Mouse (Mus musculus) gastrocnemius, postnatal 10 days (tissue): ENCODE measurements around the gene Spire2. TPM values are rescaled to one million over a fixed set of nuclear protein-coding genes. Genes with fewer than 3 reads are reported as not detected.

Experiments
- DNase-seq: peaks from one replicate; pipeline ENCODE4 v3.0.0; 2021; ENCODE audit warnings: mixed read lengths
- total RNA-seq, 2 experiments: library from RNA; stranded (reverse); gene quantifications; 2 replicates each; pipeline ENCODE4 v1.2.3; 2021

The Spire2 gene
- total RNA-seq, 2 experiments from 2014 or later, result 0.86 to 1.2 TPM

DNA sequence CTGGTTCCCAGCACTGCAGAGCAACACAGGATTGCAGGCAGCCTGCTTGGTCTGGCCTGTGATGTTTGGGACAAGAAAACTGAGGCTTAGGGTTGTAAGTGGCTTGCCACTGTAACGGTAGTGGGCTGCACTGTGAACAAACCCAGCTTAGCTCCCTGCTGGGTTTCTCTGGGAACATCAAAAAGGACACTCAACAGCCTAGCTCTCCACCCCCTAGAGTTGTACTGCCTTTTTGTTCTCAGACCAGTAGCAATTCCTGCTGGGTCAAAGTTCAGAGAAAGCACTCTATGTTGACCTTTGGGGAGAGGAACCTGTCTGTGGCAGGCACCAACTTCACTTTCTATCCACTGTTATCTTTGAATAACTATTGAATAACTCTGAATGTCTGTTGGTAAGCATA lies 2.0 kb downstream of the Spire2 start:
- no peak for DNase-seq

- DNase-seq, result no peak
Measured at GRCm38 (mm10) chr8:123337475-123337874, 5.0 kb downstream of the Spire2 start.

GRCm38 (mm10) chr8:123340071-123340470 lies 7.6 kb downstream of the Spire2 start:
- DNase-seq, result no peak

- DNase-seq, result no peak
Measured at GRCm38 (mm10) chr8:123341040-123342015, 8.8 kb downstream of the Spire2 start.

DNA sequence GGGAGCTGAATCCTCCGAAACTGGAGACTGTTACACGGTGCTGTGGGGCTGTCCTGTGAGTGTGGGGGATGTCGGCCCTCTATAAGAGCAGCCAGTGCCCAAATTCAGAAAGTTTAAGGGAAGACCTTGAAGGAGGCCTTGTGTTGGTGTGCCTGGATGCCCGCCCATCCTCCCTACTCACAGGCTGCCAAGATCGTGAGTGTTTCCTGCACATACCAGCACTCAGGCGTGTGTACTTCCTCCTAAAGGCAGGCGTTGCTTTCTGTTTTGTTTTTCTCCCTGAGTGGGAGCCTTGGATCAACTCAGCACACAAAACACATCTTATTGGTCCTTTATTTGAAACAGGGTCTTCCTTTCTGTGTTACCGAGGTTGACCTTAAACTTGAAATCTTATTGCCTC lies 9.7 kb downstream of the Spire2 start:
- no peak for DNase-seq

DNA sequence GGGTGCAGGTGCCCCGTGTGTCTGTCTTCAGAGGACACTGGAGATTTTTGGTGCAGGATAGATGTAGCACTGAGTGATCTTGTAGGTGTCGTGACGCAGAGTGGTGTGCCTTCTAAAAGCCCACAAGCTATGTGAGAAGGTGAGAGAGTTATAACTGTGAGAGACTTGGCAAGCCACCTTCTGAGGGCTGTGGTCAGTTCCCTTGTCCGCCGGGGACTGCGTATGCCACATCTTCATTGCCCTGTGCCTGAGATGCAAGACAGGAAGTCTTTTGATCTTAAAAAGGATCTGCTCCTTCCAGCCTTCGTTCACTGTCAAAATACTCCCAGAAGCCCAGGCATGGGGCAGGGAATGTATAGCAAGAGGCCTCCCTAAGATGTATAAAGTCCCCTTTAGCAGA lies 10.4 kb downstream of the Spire2 start:
- DNase-seq, result no peak

DNA sequence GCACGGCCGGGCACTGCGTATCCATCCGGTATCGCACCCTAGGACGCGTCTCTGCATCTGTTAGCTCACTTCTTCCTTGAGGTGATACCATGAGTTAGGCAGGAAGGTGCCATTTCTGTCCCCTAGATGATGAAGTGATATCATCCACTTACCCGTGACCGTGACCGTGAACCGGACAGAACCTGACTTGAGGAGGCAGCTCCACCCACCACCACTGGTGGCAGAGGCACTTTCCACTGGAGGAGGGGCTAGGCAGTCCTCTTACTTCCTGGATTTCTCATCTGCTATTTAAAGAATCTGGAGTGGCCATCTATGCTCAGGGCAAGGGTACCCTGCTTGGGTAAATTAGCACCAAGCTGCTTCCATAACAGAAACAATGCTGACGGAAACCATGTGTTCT lies 10.9 kb downstream of the Spire2 start:
- DNase-seq, result no peak

DNA sequence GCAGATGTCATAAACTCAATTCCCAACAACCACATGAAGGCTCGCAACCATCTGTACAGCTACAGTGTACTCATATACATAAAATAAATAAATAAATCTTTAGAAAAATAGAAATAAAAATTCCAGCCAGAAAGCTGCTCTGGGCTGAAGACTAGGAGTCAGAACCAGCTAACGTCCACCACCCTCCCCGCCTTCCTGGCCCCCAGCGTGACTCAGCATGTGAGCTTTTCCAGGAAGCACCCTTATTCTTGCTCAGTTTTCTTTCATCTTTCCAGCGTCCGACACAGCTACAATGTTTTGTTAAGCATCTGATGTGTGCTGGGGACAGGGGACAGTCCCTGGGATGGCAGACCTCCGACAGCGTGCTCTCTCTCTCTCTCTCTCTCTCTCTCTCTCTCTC lies 12.6 kb downstream of the Spire2 start:
- DNase-seq, result no peak

GRCm38 (mm10) chr8:123345856-123346255 lies 13.3 kb downstream of the Spire2 start:
- DNase-seq, result no peak

- DNase-seq, result no peak
Measured at GRCm38 (mm10) chr8:123347293-123347692, 14.8 kb downstream of the Spire2 start.

DNA sequence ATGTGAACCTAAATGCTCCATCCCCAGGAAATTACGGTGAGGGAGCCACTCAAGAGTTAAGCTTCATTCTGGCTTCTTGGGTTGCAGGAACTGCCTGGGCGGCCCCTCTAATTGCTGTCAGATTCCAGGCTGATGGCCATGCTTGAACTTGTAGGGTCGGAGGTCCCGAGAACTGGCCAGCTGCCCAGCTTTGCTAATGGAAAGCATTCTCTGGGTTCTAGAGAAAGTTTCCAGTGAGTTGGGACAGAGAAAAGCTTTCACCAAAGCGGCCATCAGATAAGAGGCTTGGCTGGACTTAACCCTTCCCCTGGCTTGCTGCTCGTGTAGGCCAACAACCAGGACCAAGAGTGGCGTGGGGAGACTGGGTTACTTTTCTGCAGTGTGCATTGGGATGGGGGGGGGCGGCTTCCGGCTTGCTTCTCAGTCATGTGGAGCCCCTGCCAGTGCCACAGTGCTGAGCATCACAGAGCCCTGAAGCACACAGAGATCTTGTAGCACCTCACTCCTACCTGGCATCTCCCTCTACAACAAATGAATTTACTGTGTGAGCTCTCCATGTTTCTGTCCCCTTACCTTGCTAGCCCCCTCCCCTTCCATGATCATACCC lies 15.8 kb downstream of the Spire2 start:
- peak; percentile 60 for DNase-seq

GRCm38 (mm10) chr8:123349073-123349472 lies 16.6 kb downstream of the Spire2 start:
- DNase-seq, result no peak

- DNase-seq, result no peak
Measured at GRCm38 (mm10) chr8:123352118-123352517, 19.6 kb downstream of the Spire2 start.

- no peak for DNase-seq
Measured at GRCm38 (mm10) chr8:123352786-123353185, 20.3 kb downstream of the Spire2 start.

- DNase-seq, result no peak
Measured at GRCm38 (mm10) chr8:123353216-123353615, 20.7 kb downstream of the Spire2 start.

DNA sequence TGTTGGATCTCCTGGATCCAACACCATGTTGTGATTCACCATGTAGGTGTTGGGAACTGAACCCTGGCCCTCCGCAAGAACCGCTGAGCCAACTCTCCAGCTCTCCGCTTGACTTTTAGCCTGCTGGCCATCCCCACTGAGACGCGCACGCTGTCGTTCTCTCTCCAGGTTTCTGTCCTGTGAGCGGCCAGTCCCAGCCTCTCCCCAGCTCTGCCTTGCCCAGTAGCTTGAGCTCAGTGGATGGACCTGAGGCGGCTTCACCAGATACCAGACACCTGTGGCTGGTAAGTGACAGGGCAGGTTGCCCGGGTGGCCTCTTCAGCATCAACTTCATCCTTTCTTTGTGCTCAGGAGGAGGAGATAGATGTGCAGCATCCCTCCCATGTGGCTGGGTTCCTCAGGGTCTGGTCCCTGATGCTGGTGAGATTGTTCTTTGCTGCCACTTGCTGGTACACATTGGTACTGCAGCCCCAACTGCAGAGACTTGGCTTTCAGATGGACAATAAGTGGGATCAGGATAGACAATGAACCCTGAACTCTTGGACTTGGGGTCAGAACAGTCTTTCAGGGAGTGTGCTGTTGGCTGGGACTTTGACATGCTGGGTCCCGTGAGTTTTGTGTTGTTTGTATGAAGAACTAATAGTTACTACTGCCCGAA lies 28.7 kb downstream of the Spire2 start:
- DNase-seq, result peak; percentile 77

DNA sequence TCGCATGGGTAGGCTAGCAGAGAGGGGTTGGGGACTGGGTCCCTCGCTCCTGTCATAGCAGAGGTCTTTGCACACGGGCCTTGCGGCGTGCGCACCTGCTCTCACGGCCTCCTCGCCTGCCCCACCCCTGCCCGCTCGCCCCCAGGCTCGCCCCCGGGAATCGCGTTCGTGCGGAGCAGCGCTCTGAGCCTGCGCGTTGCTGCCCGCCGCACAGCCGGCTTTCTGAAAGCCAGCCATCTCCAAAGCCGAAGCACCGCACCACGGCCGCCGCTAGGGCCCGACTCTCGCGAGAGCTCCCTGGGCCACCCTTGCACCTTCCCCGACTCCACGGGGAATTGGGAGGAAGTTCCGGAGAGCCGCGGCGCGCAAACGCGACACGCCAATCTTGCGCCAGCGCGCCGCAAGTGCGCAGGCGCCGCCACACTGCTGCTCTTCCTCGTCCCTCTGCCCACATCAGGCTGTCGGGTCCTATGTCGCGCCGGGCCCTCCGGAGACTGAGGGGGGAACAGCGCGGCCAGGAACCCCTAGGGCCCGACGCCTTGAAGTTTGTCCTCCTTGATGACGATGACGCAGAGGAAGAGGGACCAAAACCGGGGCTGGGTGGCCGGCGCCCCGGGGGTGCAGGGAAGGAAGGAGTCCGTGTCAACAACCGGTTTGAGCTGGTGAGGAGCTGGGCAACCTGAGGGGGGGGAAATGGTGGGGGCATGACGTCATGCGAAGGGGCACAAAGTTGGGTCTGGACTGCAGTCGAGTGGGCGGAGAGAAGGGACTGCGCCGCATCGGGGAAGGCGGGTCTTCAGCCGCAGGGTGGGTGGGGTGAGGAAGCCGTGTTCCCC lies 41.1 kb downstream of the Spire2 start, which contains the start of gene Tcf25:
Gene Tcf25 (plus strand): TSS at position 351 of the 836 bp plus-strand sequence.
- DNase-seq, result peak; percentile 94

DNA sequence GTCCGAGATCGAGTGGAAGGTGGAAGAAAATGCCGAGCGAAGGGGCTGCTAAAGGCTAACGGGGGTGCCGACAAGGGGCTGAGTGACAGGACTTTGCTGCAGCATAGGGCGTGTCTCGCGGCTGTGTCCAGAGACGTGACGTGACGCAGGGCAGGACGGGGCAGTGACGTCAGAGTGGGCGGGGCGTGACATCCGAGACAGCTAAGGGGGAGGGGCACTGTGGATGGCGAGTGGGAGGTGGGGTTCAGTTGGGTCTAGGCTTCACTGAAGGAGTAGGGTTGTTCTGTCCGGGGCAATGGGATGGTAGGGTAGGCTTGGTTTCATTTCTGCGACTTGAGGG lies 41.7 kb downstream of the Spire2 start:
- peak; percentile 97 for DNase-seq

GRCm38 (mm10) chr8:123375701-123376100 lies 43.2 kb downstream of the Spire2 start:
- no peak for DNase-seq

- DNase-seq, result no peak
Measured at GRCm38 (mm10) chr8:123376106-123376505, 43.6 kb downstream of the Spire2 start.

DNA sequence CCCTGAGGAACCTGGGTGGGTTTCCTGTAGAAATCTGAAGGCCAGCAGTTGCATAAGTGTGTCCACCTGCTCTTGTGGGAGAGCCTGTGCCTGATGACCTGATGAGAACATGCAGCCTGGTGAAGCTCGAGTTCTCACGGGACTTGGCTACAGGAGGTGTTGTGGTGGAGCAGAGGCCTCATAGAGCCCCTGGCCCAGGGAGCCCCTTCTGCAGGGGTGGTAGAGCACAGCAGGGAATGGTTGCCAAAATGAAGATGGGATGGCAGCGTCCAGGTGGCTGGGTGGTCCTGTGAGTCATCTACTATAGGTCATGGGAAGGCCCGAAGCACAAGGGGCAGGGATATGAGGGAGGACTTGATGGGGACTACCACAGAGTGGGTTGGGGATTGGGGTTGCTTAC lies 49.2 kb downstream of the Spire2 start:
- DNase-seq, result no peak

DNA sequence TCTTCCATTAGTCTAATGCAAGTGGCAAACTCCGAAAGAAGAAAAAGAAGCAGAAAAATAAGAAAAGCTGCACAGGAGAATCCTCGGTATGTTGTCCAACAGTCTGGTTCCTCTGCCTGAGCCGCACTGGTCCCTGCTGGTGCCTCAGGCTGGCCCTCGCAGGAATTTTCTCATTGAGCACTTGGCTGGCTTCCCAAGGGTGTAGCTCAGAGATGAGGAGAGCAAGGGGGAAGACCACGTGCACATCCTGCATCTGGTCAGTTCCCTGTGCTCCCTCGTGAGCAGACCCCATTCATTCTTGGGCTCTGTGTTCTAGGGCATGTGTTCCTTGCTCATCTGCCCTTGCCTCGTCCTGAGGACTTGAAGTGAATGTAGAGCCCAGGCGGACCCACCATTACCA lies 50.0 kb downstream of the Spire2 start:
- DNase-seq, result no peak
